Mouse (Mus musculus) adrenal gland, postnatal 36 days (tissue): ENCODE data around the gene Paqr8. TPM values are rescaled to one million over a fixed set of nuclear protein-coding genes. Genes with fewer than 3 reads are reported as not detected.

Experiments
- DNase-seq, 2 experiments: peaks; one replicate each; pipeline ENCODE4 v3.0.0; 2021; ENCODE audit warnings: mixed read lengths in 1 of 2
- total RNA-seq, 2 experiments: library from RNA; stranded (reverse); gene quantifications; 2 replicates each; pipeline ENCODE4 v1.2.3; 2021

The Paqr8 gene
- total RNA-seq, 2 experiments from 2014 or later = 45.1 to 62.9 TPM

GRCm38 (mm10) chr1:20973389-20973788 is 83.0 kb downstream of the Paqr8 start:
- DNase-seq = no peak

- no peak for DNase-seq
Measured at GRCm38 (mm10) chr1:20974341-20975135, 84.1 kb downstream of the Paqr8 start.

- DNase-seq = no peak
Measured at GRCm38 (mm10) chr1:20980553-20980952, 90.1 kb downstream of the Paqr8 start.

GRCm38 (mm10) chr1:20981764-20982163 is 91.4 kb downstream of the Paqr8 start:
- no peak for DNase-seq

GRCm38 (mm10) chr1:20984103-20984502 is 93.7 kb downstream of the Paqr8 start:
- no peak for DNase-seq

GRCm38 (mm10) chr1:20984582-20984981 is 94.2 kb downstream of the Paqr8 start:
- DNase-seq = no peak

GRCm38 (mm10) chr1:20986378-20987056 is 96.1 kb downstream of the Paqr8 start:
- no peak for DNase-seq

Other genes with a start within 250 kb of the Paqr8 start
- not detected for gene Il17a, start 159.7 kb upstream of the Paqr8 start, total RNA-seq
- not detected for gene Il17f, start 100.0 kb upstream of the Paqr8 start, total RNA-seq
- 10 to 100 TPM; 20.7 to 22.1 TPM for gene Mcm3, start 70.3 kb upstream of the Paqr8 start, total RNA-seq
- 1 to 10 TPM; 1.1 to 1.6 TPM for gene Efhc1, start 61.0 kb downstream of the Paqr8 start, total RNA-seq
- 1 to 10 TPM; 5.3 to 7.8 TPM for gene Tram2, start 188.6 kb downstream of the Paqr8 start, total RNA-seq